Mouse (Mus musculus): ENCODE measurements around the gene Fbxw2.
"Not testable (repeated sequence)": the region's sequence is repeated elsewhere in the genome, so short reads cannot be mapped to it uniquely, and the experiment has no call there.

Fbxw2 gene

DNA sequence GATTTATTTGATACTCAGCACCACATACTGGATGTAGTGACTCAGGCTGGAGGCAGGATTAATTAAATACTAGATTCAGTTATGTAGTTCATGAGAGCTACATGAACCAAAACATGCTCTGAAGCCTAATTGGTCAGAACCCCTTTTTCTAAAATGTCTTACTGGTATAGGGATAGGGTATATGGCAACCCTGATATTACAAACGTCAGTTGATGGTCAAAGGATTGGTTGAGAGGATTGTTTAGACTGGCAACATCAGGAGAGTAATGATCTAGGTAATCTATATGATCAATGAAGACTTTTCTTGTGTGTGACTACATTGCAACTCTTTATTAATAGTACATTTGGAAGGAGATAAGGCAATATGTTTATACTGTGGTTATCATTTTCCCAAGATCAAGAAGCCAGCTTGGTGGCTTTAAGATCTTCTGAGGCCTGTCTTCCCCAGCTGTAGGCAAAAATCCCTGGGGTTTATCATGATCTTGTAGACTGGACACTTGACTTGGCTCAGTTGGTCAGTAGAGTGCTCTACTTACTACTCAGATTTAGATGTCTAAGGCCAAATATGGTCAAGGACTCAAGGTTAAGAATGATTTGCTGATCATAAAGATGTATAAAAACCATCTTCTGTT lies 48.8 kb downstream of the Fbxw2 start:
- no peak for DNase-seq (ENCODE audit: extremely low read depth, low read depth, low spot score)

DNA sequence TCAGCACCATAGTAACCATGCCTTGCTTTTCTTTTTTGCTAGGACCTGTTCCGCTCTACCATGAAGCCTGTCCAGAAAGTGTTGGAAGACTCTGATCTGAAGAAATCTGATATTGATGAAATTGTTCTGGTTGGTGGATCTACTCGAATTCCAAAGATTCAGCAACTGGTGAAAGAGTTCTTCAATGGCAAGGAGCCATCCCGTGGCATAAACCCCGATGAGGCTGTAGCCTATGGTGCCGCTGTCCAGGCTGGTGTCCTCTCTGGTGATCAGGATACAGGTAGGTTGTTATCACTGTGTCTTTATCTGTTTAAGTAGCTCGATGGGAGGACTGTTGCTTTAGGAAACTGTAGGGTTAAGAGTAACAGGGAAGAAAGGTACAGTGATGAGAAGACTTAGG lies 51.6 kb downstream of the Fbxw2 start:
- DNase-seq (ENCODE audit: extremely low read depth, low read depth, low spot score), result no peak

DNA sequence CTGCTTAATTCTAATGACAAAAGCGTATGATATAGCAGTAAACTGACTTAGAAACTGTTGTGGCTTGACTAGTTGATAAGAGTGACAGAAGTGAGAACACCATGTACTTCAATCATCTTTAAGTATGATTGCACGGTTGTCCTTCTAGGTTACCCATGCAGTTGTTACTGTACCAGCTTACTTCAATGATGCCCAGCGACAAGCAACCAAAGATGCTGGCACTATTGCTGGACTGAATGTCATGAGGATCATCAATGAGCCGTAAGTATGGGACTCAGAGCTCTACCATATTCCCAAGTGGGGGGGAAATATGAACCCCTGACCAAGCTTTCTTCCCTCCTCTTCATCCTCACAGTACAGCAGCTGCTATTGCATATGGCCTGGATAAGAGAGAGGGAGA lies 52.4 kb downstream of the Fbxw2 start:
- no peak for DNase-seq (ENCODE audit: extremely low read depth, low read depth, low spot score)

DNA sequence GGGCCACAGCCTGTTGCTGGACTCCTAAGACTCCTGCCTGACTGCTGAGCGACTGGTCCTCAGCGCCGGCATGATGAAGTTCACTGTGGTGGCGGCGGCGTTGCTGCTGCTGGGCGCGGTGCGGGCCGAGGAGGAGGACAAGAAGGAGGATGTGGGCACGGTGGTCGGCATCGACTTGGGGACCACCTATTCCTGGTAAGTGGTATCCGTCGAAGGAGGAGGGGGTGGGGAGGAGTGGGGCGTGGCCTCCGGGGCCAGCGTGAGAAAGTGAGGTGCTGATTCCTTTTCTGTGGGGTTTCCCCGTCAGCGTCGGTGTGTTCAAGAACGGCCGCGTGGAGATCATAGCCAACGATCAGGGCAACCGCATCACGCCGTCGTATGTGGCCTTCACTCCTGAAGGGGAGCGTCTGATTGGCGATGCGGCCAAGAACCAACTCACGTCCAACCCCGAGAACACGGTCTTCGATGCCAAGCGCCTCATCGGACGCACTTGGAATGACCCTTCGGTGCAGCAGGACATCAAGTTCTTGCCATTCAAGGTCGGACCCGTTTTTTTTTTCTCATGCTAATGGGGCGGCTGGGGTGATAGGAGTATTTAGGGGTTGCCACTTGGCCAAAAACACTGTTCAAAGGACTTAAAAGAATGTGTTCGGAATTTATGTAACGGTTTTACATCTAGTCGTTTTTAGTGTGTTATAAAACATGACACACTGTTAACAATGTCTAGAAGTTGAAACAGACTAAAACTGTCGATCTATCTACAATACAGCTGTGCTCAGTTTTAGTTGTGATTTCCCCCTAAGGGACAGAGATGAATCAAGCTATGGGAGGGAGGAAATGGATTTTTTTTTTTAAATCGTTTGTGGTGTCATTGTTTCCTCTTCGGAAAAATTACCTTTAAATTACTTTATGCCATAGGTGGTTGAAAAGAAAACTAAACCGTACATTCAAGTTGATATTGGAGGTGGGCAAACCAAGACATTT lies 53.6 kb downstream of the Fbxw2 start:
- DNase-seq (ENCODE audit: extremely low read depth, low read depth, low spot score), result no peak

DNA sequence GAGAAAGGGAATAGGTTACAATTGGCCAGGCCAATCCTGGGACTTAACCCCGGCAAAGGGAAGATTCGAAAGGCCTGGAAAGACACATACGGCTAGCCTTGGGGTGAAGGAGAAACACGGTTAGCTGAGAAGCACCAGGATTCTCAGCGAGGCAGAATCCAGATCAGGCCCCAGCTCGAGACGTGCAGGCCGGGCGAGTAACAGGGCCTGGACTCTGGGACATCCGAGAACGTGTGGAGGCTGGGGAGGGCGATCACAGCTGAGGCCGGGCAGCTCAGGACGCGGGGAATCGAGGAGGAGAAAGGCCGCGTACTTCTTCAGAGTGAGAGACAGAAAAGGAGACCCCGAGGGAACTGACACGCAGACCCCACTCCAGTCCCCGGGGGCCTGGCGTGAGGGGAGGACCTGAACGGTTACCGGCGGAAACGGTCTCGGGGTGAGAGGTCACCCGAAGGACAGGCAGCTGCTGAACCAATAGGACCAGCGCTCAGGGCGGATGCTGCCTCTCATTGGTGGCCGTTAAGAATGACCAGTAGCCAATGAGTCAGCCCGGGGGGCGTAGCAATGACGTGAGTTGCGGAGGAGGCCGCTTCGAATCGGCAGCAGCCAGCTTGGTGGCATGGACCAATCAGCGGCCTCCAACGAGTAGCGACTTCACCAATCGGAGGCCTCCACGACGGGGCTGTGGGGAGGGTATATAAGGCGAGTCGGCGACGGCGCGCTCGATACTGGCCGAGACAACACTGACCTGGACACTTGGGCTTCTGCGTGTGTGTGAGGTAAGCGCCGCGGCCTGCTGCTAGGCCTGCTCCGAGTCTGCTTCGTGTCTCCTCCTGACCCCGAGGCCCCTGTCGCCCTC lies 54.5 kb downstream of the Fbxw2 start, which contains the start of gene Hspa5:
TSS of gene Hspa5 (plus strand) at position 603 of the 859 bp plus-strand sequence.
- DNase-seq (ENCODE audit: extremely low read depth, low read depth, low spot score), result peak; percentile 99

DNA sequence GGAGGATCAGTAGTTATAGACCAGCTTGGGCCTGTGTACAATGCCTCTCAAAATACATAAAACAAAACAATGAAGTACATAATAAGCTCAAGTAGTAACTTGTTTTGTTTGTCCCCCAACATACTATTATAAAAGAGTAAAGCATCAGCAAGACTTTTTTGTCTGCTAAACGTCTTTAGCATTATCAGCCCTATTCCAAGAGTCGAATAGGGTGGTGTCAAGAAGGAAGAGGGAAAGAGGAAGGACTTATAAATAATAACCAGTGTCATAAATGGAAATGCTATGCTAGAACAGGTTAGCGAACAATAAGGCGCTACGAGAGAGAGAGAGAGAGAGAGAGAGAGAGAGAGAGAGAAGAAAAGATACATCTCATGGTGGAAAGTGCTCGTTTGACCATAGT lies 55.2 kb downstream of the Fbxw2 start:
- DNase-seq (ENCODE audit: extremely low read depth, low read depth, low spot score), result no peak

DNA sequence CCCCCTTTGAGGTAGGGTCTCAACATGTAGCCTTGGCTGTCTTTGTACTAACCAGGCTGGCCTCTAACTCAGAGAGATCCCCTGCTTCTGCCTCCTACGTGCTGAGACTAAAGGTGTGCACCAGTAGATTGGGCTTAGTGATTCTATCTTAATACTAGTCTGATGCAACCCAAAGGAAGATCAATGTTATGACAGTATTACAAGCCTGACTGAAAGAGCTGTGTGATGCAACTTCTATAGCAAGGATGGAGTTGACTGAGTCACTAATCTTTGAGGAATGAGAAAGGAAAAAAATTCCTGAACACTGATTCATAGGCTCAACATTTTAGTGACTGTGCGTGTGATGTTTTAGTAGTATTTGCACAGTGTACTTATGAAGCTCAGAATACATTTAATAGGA lies 56.1 kb downstream of the Fbxw2 start:
- DNase-seq (ENCODE audit: extremely low read depth, low read depth, low spot score), result peak; percentile 54

DNA sequence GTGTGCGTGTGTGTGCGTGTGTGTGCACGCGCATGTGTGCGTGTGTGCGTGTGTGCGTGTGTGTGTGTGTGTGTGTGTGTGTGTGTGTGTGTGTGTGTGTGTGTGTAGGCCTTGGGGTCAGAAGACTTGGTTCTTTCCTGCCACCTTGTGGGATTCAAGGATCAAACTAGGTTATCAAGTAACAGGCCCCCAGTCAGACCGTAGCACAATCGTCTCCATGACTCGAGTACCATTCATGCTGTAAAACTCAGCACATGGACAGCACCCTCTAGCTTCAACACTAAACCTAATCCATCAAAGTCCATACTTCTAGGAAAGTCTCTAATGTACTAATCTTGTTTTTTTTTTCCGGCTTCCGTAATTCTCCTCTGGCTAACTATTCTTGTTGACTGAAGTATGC lies 61.3 kb downstream of the Fbxw2 start:
- no peak for DNase-seq (ENCODE audit: extremely low read depth, low read depth, low spot score)

DNA sequence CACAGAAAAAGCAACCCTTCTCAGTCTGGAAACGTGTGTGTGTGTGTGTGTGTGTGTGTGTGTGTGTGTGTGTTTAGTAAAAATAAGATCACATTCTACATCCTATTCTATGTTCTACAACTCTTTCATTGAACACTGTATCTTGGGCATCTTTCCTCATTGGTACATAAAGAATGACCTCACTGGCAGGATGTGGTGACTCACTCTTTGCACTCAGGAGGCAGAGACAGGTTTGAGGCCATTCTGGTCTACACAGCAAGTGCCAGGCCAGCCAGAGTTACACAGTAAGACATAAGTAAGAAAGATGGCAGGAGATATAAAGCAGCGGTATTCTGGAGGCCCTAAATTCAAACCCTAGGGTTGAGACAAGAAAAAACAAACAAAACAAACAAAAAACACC lies 63.2 kb downstream of the Fbxw2 start:
- DNase-seq (ENCODE audit: extremely low read depth, low read depth, low spot score), result no peak

DNA sequence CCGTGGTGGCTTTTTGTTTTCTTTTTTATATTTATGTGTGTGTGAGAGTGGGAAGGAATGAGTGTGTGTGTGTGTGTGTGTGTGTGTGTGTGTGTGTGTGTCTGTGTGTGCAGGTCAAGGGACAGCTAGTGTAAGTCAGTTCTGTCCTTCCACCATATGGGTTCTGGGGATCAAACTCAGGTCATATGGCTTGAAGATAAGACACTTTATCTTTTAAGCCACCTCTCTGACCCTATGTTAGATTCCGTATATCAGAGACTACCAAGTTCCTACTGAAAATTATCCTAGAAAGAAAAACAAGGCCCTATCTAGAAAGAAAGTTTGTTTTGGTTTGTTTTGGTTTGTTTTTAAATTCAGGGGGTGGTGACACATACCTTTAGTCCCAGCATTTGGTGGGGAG lies 63.9 kb downstream of the Fbxw2 start:
- no peak for DNase-seq (ENCODE audit: extremely low read depth, low read depth, low spot score)

DNA sequence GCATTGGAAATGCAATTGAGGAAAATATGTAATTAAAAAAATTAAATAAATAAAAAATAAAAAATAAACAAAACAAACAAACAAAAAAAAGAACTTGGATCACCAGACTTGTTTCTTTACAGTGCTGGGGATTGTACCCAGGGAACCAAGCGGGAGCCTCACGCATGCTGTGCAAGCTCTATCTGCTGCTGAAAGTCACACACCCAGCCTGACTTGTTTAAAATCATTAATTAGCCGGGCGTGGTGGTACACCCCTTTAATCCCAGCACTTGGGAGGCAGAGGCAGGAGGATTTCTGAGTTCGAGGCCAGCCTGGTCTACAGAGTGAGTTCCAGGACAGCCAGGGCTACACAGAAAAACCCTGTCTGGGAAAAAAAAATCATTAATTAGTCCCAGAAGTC lies 64.8 kb downstream of the Fbxw2 start:
- DNase-seq (ENCODE audit: extremely low read depth, low read depth, low spot score), result not testable (repeated sequence)

DNA sequence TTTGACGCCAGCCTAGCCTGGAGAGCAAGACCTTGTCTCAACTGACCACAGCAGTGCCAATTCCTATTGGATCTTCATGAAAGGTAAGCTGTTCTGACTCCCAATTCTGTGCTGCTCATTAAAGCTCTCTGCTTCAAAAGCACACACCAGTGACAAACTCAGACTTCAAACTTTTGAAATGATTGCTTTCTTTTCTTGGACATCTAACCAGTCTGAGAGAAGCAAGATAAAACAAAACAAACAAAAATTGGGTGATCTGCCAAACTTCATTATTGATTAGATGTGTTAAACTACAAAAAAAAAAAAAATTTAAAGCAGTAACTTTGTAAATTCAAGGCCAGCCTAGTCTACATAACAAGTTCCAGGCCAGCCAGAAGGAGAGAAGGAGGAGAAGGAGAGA lies 68.8 kb downstream of the Fbxw2 start:
- DNase-seq (ENCODE audit: extremely low read depth, low read depth, low spot score), result no peak

DNA sequence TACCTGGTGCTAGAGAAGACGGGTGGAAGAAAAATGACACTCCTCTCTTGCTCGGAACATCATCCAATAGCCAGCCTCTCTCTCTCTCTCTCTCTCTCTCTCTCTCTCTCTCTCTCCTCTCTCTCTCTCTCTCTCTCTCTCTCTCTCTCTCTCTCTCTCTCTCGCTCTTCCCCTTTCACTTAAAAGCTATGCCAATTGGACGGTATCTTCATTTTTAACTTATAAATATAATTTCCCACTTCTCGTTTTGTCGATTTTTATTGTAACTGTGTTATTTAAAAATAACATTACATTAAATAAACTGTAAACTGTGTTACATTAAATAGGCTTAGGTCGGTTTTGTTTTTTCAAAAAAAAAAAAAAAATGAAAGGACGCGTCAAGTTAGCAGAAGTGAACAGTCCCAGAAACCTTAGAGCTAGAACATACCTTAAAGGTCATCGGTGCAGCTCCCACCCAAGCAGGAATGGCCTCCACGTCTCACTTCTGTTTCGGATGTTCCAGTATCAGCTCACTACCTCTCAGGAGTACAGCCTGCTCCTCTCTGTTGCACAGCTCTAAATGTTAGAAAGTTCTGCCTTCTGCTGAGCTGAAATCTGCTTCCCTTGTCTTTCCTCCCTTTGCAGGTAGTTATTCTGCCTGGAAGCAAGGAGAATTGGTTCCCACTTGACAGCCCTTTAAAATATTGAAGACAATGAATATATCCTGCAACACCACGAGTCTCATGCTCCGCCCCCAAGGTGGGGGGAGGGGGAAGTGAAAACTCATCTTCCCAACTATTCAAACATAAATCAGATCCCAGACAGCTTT lies 71.4 kb downstream of the Fbxw2 start, which contains the start of gene Gapvd1:
TSS of gene Gapvd1 (minus strand) at position 682 of the 808 bp plus-strand sequence.
- no peak for DNase-seq (ENCODE audit: extremely low read depth, low read depth, low spot score)
